Mouse (Mus musculus) small intestine, adult 10 weeks (tissue): ENCODE data around the gene Vps36. TPM values are rescaled to one million over a fixed set of nuclear protein-coding genes. Genes with fewer than 3 reads are reported as not detected.

Experiments
- polyA plus RNA-seq: library from polyadenylated mRNA; stranded (reverse); fragments of 350-450 nt; fragmentation: Illumina TruSeq; extraction: RNeasy Lipid Tissue Mini Kit (QIAGEN cat#74804); gene quantifications from one replicate; pipeline ENCODE4 v1.2.3, GENCODE M21; 2014; ENCODE audit warnings: low replicate concordance

The Vps36 gene
- polyA plus RNA-seq: 32.7 TPM

GRCm38 (mm10) chr8:22192660-22193431 lies at the start of gene Vps36:
TSS of gene Vps36 (plus strand) at chr8:22192809.

GRCm38 (mm10) chr8:22166080-22166603 lies 26.5 kb upstream of the Vps36 start, which contains the start of gene Nek3:
TSS of gene Nek3 (minus strand) at chr8:22166435.

GRCm38 (mm10) chr8:22185431-22186397 lies 6.9 kb upstream of the Vps36 start, which contains the start of gene Ckap2:
TSS of gene Ckap2 (minus strand) at chr8:22185819.

GRCm38 (mm10) chr8:22227061-22227877 lies 34.7 kb downstream of the Vps36 start, which contains the start of gene Thsd1:
TSS of gene Thsd1 (plus strand) at chr8:22227313.

Other genes with a start within 250 kb of the Vps36 start
- gene Defb13, start 246.0 kb upstream of the Vps36 start, polyA plus RNA-seq: not detected
- gene Fam90a1a, start 234.1 kb upstream of the Vps36 start, polyA plus RNA-seq: not detected
- not detected for gene Ccdc70, start 223.0 kb upstream of the Vps36 start, polyA plus RNA-seq
- 1.8 TPM for gene Atp7b, start 132.5 kb upstream of the Vps36 start, polyA plus RNA-seq
- gene Alg11, start 132.1 kb upstream of the Vps36 start, polyA plus RNA-seq: 44.6 TPM
- 3.7 TPM for gene Nek5, start 67.8 kb upstream of the Vps36 start, polyA plus RNA-seq
- gene Nek3, start 26.4 kb upstream of the Vps36 start, polyA plus RNA-seq: 13.1 TPM
- gene Ckap2, start 7.0 kb upstream of the Vps36 start, polyA plus RNA-seq: 19.8 TPM
- gene Thsd1, start 34.5 kb downstream of the Vps36 start, polyA plus RNA-seq: 0.26 TPM
- gene Tpte, start 90.6 kb downstream of the Vps36 start, polyA plus RNA-seq: not detected
- gene Slc25a15, start 205.8 kb downstream of the Vps36 start, polyA plus RNA-seq: 251 TPM
- 79.8 TPM for gene Mrps31, start 218.6 kb downstream of the Vps36 start, polyA plus RNA-seq